Mouse (Mus musculus) heart, embryonic 16.5 days (tissue): ENCODE results near the gene Wdr44. TPM values are rescaled to one million over a fixed set of nuclear protein-coding genes. Genes with fewer than 3 reads are reported as not detected.
"Not testable (repeated sequence)": the region's sequence is repeated elsewhere in the genome, so short reads cannot be mapped to it uniquely, and the experiment has no call there.

Source experiments
- ATAC-seq: fragments of 200-750 bp; cut with Nextera tagmentation; replicated peaks from 2 replicates; pipeline ENCODE4 v1.8.0; 2017; ENCODE audit warnings: moderate number of reproducible peaks; ENCODE audit not compliant: insufficient read depth, low FRiP score; ENCODE audit errors: extremely low read depth
- H3K27ac ChIP-seq: fragments of 300-500 bp; sonication (generic); 2 replicates; pipeline ENCODE4 v1.5.1; 2014; ENCODE audit warnings: mild to moderate bottlenecking, low read length, control low read depth, moderate library complexity
- H3K27me3 ChIP-seq: fragments of 300-500 bp; sonication (generic); 2 replicates; pipeline ENCODE4 v1.6.1; 2014; ENCODE audit warnings: low read length, mixed read lengths; ENCODE audit not compliant: control insufficient read depth, insufficient read depth
- H3K36me3 ChIP-seq: fragments of 300-500 bp; sonication (generic); 2 replicates; pipeline ENCODE4 v1.6.1; 2014; ENCODE audit not compliant: control insufficient read depth, insufficient read depth
- H3K4me1 ChIP-seq: fragments of 300-500 bp; sonication (generic); 2 replicates; pipeline ENCODE4 v1.6.1; 2014; ENCODE audit warnings: low read length, mixed read lengths; ENCODE audit not compliant: control insufficient read depth, insufficient read depth
- H3K4me2 ChIP-seq: fragments of 300-500 bp; sonication (generic); 2 replicates; pipeline ENCODE4 v1.6.1; 2014; ENCODE audit warnings: low read depth, mild to moderate bottlenecking, control low read depth, low read length
- H3K4me3 ChIP-seq: fragments of 300-500 bp; sonication (generic); 2 replicates; pipeline ENCODE4 v1.5.1; 2014; ENCODE audit warnings: mild to moderate bottlenecking, control low read depth, low read length
- H3K9ac ChIP-seq: fragments of 300-500 bp; sonication (generic); 2 replicates; pipeline ENCODE4 v1.6.1; 2014; ENCODE audit warnings: low read length, control low read depth
- H3K9me3 ChIP-seq: fragments of 300-500 bp; sonication (generic); replicated peaks from 2 replicates; pipeline ENCODE4 v1.6.1; 2016; ENCODE audit warnings: low read length; ENCODE audit not compliant: control insufficient read depth
- WGBS: fragments of 180-500 bp; shearing (Covaris S2); extraction: QIAGEN DNeasy Blood & Tissue Kit; methylation state at CpG from one replicate; pipeline ENCODE4 v1.1.7; 2014; 5-methylcytosine and 5-hydroxymethylcytosine counted together
- polyA plus RNA-seq: library from polyadenylated mRNA; unstranded; fragments of >200 nt; fragmentation: Nextera tagmentation; extraction: Ambion mirVana; gene quantifications from 2 replicates; pipeline ENCODE4 v1.2.1, GENCODE M21; 2015

Wdr44 gene
- polyA plus RNA-seq, 1 experiment from 2014 or later: 7.4 TPM

DNA sequence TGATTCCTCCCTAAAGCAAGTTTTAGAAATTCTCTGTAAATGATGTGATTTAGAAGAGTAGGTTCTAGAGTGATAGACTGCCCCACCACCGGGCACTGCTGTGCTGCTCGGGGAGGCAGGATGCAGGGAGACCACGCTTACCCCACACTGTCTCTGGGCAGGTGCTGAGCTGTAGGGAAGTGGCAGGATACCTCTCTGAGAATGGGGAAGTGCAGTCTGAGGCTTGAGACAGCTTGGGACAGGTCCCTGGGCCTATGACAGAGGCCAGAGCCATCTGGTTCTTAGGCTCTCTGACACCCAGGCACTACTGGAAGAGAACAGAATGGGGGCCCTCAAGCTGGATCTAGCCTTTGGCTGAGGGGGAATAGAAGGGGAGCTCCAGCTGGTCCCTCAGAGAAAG lies 114.3 kb downstream of the Wdr44 start:
- 83% methylated on average over 3 of the region's 3 CpGs for WGBS
- no peak for ATAC-seq
- no peak overlapping the region for H3K4me2 ChIP-seq

DNA sequence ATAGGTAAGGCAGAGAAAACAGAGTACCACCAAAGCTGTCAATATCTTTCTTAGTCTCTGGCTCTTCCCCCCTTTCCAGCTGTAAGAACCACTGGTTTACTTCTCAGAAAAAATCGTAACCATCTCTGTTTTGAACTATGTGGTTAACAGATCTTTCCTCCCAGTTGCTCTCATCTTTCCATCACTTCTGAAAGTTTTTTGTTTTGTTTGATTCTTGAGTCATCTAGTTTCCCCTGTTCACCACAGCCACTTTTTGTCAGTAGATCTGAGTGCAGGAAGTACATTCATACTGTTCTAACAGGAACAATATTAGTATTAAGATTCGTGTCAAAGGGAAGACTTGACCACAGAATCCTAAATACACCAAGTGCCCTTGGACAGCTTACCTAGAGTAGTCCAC lies 117.5 kb downstream of the Wdr44 start:
- no peaks in the 10 kb centered on the region for H3K27me3 ChIP-seq
- H3K36me3 ChIP-seq: no peaks in the 10 kb centered on the region
- H3K27ac ChIP-seq: no peak overlapping the region
- no peaks in the 10 kb centered on the region for H3K9me3 ChIP-seq
- no peak for ATAC-seq
- H3K4me2 ChIP-seq: no peak overlapping the region
- no peak overlapping the region for H3K4me3 ChIP-seq
- H3K4me1 ChIP-seq: no peaks in the 10 kb centered on the region
- 87% methylated on average over 2 of the region's 2 CpGs for WGBS
- no peak overlapping the region for H3K9ac ChIP-seq

More for the DNA sequence above, 114.3 kb downstream of the Wdr44 start:
- no peaks in the 10 kb centered on the region for H3K9me3 ChIP-seq
- no peak overlapping the region for H3K4me3 ChIP-seq
- no peaks in the 10 kb centered on the region for H3K4me1 ChIP-seq
- H3K27ac ChIP-seq: no peak overlapping the region
- H3K27me3 ChIP-seq: no peaks in the 10 kb centered on the region
- no peak overlapping the region for H3K9ac ChIP-seq
- H3K36me3 ChIP-seq: no peaks in the 10 kb centered on the region

DNA sequence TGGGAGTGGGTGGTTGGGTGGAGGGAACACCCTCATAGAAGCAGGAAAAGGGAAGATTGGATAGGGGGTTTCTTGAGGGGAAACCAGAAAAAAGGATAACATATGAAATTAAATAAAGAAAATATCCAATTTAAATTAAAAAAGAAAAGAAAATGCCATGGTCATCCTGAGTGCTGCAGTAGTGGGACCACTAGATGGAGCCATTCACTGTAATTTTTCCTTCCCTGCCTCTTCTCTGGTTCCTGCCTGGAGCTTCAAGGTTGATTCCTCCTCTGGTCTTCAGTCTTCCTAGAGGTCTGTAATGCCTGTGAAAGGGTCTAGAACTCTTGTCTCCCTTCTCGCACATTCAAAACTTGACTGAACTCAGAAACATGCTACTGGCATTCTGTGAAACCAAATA lies 120.4 kb downstream of the Wdr44 start:
- H3K4me2 ChIP-seq, H3K27me3 ChIP-seq, H3K9me3 ChIP-seq, H3K36me3 ChIP-seq, ATAC-seq, H3K9ac ChIP-seq, H3K27ac ChIP-seq, H3K4me1 ChIP-seq, H3K4me3 ChIP-seq: not testable (repeated sequence)
- 70% methylated on average over 1 of the region's 1 CpGs for WGBS

DNA sequence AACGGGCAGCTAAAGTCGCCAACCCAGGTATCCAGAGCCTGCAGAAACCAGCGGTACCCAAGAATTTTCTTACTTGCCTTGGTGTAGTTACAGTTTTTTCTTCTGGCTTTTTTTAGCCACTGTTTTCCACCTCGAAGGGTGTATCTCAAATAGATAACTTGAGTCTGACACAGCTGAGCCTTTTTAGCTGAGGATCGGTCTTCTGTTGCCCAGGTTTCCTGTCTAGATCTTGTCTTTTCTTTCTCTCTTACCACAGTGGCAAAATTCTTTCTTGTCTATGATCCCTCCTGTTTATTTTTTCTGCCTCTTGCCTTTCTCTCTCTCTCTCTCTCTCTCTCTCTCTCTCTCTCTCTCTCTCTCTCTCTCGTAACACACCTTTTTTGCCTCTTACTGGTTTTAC lies 130.0 kb downstream of the Wdr44 start:
- 67% methylated on average over 6 of the region's 6 CpGs for WGBS
- H3K9me3 ChIP-seq, ATAC-seq, H3K9ac ChIP-seq, H3K36me3 ChIP-seq, H3K4me1 ChIP-seq, H3K27ac ChIP-seq, H3K4me3 ChIP-seq, H3K27me3 ChIP-seq, H3K4me2 ChIP-seq: not testable (repeated sequence)

DNA sequence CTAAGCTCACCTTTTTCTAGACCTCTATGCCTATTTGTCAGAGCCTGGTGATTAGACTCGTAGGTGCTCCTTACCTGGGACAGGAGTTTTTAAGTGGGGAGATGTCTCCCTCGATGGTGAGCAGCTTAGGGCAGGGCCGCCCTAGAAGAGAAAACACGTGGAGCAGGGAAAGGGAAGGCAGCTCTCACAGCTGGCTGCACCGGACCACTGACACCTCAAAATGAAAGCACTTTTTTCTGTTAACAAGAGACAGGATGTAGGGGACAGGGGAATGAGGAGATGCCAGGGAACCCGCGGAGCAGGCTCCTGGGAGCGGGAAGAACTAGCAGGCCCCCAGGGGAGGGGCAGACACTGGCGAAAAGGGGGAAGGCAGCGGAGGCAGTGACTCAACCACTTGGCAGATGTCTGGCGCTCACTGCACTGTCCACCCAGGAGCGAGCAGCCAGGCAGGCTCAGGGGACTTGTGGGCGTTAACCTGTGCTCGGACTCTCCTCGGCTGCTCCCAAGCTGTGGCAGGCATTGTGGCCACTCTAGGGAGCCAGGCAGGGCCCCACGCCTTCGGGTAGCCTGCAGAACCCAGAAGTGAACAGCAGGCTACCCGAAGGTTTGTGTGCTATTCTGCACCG lies 130.7 kb downstream of the Wdr44 start:
- no peak for ATAC-seq
- H3K36me3 ChIP-seq: no peaks in the 10 kb centered on the region
- 42% methylated on average over 19 of the region's 19 CpGs for WGBS
- no peak overlapping the region for H3K27ac ChIP-seq
- H3K27me3 ChIP-seq: no peaks in the 10 kb centered on the region
- H3K4me1 ChIP-seq: no peaks in the 10 kb centered on the region
- no peaks in the 10 kb centered on the region for H3K9me3 ChIP-seq
- peak overlapping the region; percentile 51 for H3K4me2 ChIP-seq
- H3K4me3 ChIP-seq: peak overlapping the region; percentile 36
- H3K9ac ChIP-seq: no peak overlapping the region

DNA sequence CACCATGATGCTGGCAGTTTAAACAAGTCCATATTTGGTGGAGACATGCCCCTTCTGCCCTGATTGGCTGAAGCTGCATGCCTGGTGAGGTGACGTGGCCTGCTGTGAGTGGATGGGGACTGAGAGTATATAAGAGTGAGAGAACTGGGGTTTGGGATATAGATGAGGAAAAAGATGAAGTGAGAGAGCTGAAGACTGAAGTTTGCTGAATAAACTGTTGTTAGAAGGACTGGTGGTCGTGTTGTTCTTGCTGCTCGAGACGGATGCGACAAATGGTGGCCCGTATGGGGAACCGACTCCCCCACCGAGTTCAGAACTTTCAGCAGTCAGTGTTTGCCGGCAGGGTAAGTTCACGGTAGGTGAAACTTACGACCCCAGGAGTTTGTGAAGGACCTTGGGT lies 140.9 kb downstream of the Wdr44 start:
- H3K4me1 ChIP-seq, H3K36me3 ChIP-seq, H3K27ac ChIP-seq, H3K4me3 ChIP-seq, ATAC-seq, H3K27me3 ChIP-seq, H3K4me2 ChIP-seq, H3K9me3 ChIP-seq, H3K9ac ChIP-seq: not testable (repeated sequence)
- 85% methylated on average over 11 of the region's 11 CpGs for WGBS

DNA sequence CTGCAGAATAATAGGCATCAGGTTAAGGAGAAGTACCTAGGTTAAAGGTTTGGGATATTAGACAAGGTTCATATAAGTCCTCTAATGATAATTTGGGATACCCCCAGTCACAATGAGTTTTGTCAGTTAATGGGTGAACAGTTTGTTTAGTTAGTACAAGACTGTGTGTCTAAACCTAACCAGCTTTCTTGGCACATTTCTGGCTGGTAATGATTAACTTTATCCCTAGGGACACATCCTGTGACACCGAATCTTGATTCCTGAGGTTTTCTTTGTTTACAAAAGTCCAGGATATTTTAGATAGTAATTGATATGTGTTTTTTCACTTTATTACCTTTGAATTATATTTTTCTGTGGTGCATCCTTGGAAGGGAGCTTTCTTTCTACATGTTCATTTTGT lies 148.1 kb downstream of the Wdr44 start:
- no peak overlapping the region for H3K4me3 ChIP-seq
- WGBS: 91% methylated on average over 1 of the region's 1 CpGs
- no peaks in the 10 kb centered on the region for H3K27me3 ChIP-seq
- H3K27ac ChIP-seq: no peak overlapping the region
- no peaks in the 10 kb centered on the region for H3K36me3 ChIP-seq
- H3K9me3 ChIP-seq: no peaks in the 10 kb centered on the region
- no peak overlapping the region for H3K4me2 ChIP-seq
- H3K4me1 ChIP-seq: no peaks in the 10 kb centered on the region
- no peak overlapping the region for H3K9ac ChIP-seq
- ATAC-seq: no peak

Other genes starting within 250 kb of the Wdr44 start
- gene Gm4907, start 189.5 kb downstream of the Wdr44 start, polyA plus RNA-seq: not detected in 2 replicates